Mouse (Mus musculus): ENCODE data around the gene Tspan11.

The Tspan11 gene

DNA sequence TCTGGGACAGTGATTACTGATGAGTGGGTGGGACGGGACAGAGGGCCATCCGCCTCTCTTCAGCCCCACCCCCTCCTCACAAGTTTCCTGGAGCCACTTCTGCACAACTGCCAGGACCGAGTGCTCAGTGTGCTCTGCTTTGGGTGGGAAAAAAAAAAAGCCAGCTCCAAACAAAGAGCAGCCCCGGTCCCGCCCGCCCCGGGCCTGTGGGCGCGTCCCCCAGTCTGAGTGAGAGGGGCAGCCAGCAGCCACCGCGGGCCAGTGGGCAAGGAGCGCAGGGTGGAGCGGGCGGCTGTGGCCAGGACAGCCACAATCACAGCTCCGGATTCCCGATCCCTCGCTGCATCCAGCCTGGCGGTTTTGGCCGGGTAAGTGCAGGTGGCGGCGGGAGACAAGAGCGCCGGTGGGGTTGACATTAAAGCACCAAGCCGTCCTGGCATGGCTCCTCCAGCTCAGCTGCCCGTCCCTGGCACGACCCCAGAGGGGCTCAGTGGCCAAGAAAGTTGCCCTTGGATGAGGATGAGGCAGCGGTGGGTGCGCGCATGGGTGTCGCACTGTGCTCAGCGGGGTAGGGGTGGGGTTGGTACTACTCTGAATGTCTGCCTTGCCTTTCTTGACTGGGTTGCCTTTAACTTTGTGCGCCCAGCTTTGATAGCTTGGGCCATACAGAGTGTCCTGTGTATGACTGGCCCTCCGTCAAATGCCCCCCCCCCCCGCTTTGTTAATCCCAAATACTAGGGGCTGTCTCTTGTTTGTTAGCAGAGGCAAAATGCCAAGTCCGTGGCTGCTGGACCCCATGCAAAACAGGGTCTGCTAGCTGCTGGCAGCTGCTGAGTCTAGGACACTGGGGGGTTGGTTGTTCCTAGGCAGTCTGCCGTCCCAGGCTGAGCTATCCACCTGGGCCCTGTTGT is at the start of gene Tspan11:
Gene Tspan11, plus strand, starts transcription at position 79 of the 911 bp plus-strand sequence.
- DNase-seq (ENCODE audit: low read depth), result no peak

DNA sequence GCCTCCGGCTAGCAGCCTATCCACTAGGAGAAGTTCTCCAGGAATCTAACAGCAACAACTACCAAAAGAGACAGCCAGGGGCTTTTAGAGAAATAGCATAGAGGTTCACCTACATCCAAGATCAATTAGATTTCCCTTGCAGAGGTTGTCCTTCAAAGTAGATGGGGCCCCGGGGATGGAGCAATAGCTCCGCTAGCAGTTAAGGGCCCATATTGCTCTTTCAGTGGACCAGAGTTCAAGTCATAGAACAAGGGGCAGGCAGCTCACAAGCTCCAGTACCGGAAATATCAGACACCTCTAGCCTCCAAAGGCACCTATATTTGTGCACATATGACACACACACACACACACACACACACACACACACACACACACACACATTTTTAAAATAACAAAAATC is 49.5 kb upstream of the Tspan11 start:
- no peak for DNase-seq (ENCODE audit: low read depth)

DNA sequence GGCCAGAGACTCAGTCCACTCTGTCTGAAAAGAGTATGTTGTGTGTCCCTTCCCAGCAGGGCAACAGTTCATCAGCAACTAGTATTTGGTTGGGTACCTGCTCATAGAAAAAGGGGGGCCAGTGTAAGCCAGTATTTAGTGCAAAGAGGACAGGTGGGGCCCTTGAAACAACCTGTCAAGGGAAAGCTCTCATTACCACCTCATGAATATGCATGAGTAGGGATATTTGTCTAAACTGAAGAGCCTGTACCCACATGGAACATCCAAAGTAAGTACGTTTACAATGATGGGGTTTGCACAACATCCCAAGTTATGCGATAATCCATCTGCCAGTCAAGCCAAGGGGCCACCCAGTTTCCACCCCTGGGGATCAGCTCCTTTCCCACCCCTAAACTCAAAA is 47.9 kb upstream of the Tspan11 start:
- DNase-seq (ENCODE audit: low read depth), result no peak

DNA sequence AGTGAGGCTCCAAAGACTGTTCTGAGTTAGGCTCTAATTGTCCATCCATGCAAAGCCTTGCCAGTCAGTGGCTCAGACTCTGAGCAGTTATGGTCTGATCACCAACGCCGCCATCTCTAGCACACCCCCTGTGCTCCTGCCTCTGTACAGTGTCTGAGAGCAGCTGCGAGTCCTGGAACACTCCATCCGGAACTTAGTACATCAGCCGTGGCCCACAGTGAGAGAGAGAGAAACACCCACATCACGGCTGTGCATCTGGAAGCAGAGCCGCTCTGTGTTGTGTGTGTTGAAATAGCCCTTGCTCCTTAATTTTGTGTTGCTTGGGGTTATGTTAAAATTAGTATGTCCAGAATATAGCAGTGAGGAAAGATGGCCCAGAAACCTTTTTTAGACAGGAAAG is 47.2 kb upstream of the Tspan11 start:
- no peak for DNase-seq (ENCODE audit: low read depth)

DNA sequence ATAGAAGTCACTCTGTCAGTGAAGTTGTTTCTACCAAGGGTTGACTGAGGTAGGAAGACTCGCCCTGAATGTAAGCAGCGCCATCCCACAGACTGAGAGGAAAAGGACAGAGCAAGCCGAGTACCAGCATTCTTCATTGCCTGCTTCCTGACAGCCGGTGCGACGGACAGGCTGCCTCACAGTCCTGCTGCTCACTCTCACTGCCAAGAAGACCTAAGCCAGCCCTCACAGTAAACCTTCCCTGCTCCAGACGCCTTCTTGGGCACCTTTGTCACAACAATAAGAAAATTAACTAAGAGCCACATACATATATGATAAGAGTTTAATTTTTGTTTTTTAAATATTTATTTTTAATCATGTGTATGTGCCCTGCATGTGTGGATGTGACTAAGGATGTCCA is 46.1 kb upstream of the Tspan11 start:
- DNase-seq (ENCODE audit: low read depth), result no peak

DNA sequence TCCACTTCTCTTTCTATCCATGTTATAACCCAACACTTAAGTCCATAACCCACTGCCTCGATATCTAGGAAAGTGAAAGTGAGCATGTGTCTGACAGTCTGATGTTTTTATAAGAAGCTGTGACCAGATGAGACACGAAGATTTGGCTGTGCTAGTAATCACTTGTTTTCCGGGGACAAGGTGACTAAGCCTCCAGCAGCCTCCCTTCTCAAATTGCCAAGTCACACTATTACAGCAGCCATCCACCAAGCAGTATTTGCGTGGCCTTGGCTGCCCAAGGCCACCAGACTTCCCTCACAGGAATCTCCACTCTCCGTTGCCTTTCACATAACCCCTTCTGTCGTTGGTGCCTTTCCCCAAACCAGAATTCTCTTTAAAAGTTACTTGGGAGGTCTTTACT is 40.9 kb upstream of the Tspan11 start:
- no peak for DNase-seq (ENCODE audit: low read depth)

DNA sequence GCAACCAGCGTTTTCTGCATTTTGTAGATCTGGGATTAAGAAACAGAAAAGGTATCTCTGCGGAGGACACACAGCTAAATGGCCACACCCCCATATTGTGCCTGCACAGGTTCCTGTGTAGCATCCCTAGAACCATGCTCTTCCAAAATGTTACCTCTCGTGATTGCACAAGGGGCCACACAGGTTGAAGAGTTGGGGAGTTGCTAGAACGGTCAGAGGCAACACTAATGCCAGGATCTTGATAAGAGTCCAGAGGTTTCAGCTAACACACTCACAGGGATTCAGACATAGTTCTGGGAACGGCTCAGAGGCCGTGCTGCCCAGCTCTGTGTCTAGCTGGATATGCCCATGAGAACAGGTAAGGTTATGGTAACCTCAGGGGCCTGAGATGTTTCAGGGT is 37.9 kb upstream of the Tspan11 start:
- no peak for DNase-seq (ENCODE audit: low read depth)

DNA sequence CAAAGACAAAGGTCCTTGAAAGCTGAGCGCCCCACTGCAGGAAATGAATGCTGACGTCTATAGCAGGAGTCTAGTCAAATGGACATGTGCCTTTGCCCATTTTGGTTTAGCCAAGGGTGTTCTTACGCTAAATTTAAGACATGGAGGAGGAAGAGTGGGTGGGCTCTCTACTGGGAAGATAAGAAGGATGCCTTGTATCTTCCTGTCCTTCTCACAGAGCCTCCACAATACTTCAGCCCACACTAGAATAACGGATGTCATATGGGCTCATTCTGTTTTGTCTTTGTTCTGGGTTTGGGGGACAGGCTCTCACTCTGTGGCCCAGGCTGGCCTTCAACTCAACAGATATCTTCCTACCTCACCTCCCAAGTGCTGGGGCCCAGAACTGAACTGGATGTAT is 35.8 kb upstream of the Tspan11 start:
- no peak for DNase-seq (ENCODE audit: low read depth)

DNA sequence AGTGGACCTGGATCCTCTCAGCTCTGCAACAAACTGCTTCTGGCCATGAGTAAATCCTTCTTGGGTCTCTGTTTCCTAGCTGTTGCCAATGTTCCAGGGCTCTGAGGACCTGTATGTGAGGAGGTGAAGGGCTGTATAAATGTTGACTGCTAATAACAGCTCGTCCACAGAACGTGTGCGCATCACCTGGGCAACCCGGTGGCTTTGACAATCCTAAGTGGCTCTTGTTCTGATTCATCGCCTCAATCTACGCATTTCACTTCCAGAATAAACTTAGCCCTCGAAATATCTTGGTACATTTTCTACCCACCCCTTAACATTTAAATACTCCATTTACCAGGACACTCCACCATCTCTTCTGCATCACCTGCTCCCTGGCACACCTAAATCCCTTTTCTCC is 34.1 kb upstream of the Tspan11 start:
- no peak for DNase-seq (ENCODE audit: low read depth)

DNA sequence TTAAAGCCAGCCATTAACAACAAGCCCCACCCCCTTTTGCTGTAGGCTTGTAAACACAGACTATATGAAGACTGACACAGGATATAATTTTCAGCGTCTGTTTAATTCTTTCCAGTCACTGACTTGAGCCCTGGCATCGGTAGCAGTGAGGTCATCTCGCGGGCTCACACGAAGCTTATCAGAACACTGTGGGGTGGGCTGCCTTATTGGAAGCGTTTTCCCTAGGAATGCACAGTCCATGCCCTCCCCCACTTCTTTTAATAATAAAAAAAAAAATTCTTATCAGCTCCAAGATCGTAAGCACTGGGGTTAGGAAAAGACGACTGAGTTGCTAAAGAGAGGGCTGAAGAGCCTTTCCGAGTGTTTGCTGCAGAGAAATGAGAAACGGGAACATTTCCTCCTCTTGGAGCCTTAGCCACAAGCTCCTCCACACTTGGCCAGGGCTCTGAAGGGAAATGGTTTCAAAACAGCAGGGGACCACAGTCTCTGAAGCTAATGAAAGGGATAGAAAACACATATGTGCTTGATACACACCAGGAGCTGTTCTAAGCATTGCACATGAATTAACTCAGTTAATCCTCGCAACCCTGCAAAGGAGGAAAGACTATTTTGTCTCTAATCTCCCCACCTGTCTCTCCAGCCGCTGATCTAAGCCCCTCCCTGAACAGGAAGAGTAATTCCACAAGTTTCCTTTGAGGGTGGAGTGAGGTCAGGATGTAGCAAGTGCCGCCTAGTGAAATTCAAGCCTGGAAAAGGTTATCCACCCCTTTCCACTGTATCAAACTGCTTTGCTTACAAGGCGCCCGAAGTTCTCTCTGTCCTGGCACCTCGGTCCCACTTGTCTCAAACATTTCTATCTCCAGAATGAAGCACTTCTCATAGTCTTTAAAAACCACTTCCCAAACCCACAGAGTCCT is 33.4 kb upstream of the Tspan11 start:
- no peak for DNase-seq (ENCODE audit: low read depth)

DNA sequence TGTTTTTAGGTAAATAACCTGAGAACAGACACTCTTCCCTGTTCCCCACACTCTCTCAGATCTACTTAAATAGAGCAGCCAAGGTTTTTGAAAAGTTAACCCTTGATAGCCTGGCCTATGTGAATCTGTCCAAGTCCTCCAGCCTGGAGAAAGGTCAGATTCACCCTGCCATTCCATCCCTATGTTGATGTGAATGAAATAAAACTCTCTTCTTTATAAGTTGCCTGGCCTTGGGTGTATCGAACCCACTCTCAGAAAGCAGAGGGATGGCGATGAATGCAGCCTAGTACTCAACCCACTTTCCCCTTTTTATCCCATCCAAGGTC is 32.7 kb upstream of the Tspan11 start:
- DNase-seq (ENCODE audit: low read depth), result no peak

DNA sequence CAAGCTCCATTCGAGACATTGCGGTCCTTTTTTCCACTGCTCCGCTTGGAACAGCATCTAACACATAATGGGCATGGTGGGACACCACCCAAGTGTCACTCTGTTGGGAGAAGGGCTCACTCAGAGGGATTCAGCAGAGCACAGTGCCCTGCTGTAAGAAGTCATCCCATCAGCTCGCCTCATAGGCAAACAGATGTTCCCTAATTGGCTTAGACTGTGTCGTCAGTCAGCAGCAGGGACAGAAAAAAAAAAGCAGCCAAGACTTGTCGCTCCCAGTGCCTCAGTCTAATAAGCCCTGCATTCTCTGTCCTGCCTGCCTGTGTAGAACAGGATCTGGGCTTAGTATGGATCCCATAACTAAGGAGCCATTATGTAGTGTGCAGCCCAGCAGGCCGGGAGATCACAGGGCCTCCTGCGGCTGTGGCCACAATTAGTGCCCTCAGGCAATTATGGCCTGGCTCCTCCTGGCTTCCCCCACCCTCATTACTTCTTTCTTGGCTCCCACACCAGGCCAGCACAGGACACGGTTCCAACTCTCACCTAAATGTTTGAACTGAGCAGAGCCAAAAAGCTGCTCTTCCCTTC is 31.6 kb upstream of the Tspan11 start:
- DNase-seq (ENCODE audit: low read depth), result no peak

DNA sequence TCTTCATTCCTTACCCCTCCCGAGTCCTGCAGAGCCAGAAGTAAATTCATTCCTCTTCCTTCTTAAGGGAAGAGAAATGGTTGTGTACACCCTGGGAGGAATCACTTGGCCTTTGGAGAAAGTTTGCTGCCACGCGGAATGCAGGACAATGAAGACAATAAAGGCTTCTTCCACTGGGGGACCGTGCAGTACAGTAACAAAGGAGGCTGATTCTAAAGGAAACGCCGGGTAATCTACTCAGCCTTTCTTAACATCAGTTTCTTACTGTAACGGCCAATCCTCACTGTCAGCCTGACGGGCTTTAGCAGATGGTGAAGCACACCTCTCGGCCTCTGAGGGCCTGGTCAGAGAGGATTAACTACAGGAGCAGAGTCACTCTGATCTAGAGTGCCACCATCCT is 25.4 kb upstream of the Tspan11 start:
- DNase-seq (ENCODE audit: low read depth), result no peak

DNA sequence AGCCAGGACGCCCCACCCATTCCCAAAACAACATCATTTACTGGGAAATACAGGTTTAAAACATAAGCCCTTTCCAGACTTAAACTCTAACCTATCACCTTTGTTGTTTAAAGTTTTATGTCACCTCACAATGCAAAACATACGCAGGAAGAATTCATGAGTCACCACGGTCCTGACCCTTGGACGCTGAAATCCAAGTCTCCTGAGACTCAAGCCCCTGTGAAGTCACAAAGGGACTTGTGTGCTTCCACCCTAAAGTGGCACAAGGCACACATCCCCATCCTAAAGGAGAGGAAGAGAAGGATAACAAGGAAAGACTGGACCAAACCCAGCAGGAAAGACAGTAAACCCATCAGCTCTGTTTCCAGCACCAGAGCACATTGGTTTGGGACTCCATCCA is 22.0 kb upstream of the Tspan11 start:
- DNase-seq (ENCODE audit: low read depth), result no peak

DNA sequence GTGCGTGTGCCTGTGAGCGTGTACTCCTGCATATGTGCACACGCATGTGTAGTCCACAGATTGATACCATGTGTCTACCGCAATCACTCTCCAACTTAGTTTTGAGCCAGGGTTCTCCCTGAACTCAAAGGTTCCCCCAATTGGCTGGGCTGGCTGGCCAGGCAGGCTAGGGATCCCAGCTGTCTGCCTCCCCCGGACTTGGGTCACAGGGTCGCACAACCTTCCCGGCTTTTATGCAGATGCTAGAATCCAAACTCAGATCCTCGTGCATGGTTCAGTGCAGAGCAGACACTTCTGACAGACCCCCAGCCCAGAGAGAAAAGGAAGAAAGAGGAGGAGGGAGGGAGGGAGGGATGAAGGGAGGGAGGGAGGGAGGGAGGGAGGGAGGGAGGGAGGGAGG is 18.8 kb upstream of the Tspan11 start:
- no peak for DNase-seq (ENCODE audit: low read depth)

DNA sequence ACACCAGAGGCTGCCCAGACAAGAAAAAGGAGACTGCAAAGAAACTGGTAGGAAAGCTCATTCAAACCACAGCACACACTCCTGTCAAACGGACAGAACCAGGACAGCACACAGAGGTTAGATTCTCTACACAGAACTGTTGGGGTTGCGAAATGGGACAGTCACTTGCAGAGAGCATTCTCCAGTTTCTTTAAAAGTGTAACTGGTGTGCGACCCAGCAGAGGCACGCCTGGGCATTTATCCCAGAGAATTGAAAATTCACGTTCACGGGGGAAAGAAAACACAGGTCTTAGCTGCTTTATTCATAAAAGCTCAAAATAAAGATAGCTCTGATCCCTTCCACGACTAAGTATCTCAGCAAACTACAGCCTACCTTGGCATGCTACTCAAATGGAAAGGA is 18.3 kb upstream of the Tspan11 start:
- DNase-seq (ENCODE audit: low read depth), result no peak

DNA sequence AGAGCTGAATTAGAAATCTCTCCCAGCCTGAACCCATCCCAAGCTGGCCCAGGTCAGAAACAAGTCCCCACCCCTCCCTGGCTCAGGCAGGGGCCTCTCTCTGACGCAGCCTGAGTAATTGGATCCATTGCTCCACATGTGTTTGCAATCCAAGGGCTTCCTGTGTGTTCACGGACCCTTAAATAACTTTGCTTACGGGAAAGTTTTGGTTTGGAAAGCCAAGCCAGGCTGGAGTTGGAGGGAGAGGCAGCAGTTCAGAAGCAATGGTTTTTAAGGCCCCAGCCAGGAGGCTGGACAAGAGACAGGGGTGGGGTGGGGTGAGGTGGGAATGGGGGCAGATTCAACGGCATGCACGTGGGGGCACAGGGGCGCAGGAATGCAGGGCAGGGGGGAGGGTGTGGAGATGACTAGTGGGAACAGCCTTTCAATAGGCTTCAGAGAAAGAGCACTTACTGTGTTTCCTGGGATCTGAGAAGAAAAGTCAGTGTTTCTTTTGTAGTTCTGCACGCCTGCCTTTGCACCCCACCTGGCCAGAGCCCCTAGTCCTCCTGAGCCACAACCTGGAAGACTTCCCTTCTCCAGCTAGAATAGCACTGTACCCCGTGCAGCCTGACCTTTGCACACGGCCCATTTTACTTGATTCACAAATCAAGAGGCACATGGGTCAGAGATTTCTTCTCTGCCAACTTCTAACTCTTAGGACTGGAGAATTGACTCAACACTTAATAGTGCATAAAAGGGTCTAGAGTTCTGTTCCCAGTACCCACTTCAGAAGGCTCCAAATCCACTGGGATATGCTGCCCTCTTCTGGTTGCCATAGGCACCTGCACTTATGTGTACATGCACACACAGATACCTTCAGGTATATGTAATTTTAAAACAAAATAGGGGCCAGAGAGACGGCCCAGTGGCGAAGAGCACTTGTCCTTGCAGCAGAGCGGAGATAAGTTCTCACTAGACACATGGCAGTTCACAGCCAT is 16.8 kb upstream of the Tspan11 start:
- peak; percentile 95 for DNase-seq (ENCODE audit: low read depth)

DNA sequence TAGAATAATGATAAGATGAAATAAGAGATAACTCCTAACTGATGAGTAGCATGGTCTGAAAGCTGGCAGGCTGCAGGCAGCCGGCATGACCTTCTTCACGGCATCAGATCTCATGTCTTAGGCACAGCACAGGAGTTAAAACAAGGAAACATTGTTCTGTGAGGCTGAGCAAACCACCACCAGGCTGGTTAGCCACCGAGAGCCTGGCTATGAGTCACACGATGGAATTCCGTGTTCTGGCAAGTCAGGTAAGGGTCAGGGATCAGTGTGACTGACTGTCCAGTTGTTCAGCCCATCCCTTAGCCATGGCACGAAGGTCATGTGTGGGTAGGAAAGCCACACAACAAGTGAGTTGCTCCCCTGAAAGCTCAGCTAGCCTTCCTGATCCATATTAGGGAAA is 16.0 kb upstream of the Tspan11 start:
- DNase-seq (ENCODE audit: low read depth), result peak; percentile 88

DNA sequence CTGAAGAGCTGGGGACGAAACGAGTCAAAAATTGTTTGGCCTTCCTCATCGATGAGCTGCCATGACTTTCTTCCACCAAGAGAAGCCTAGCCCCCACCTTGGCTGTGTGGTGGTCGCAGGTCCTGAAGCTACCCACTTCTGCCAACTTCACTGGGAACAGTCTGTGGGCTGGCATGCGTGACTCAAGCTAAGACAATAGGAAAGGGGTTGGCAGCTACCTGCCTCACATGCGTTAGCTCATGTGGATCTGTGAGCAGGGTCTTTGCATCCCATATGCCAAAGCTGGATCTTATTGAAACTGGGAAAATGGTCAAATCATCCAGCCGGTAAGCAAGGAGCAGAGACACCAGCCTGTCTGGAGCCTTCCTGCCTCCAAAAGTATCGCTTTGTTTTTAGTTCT is 14.8 kb upstream of the Tspan11 start:
- no peak for DNase-seq (ENCODE audit: low read depth)

DNA sequence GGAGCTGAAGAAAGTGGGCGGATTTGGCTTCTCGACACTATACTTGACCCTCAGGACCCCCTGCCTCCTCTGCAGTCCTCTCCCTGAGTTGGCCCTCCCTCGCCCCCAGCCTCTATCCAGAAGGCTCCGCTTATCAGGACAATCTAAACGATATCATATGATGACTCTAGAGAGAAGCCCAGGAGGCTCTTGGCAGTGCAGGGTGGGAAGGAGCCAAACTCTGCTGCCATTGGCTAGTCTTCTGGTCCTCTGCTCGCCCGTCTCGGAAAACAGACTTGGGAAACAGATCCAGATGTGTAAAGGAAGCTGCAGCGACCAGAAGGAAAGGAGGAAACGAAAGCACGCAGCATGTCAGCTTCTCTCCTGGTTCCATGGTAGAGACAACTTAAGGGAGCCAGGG is 11.5 kb upstream of the Tspan11 start:
- DNase-seq (ENCODE audit: low read depth), result peak; percentile 63

DNA sequence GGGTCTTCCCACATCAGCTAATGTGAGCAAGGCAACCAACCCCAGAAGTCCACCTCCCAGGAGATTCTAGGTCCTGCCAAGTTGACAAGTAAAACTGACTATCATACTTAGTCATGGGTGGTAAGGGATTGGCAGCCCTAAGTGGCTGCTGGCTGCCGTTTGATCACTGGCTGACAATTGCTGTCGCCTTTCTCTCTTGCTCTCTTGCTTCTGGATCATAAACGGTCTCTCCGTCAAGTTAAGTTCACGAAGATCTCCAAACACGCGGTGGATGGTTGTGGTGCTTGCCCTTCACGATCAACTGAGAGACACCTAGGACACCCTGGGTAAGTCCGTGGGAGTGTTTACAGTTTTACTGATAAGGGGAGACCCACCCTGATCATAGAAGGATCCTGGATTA is 11.0 kb upstream of the Tspan11 start:
- DNase-seq (ENCODE audit: low read depth), result no peak

DNA sequence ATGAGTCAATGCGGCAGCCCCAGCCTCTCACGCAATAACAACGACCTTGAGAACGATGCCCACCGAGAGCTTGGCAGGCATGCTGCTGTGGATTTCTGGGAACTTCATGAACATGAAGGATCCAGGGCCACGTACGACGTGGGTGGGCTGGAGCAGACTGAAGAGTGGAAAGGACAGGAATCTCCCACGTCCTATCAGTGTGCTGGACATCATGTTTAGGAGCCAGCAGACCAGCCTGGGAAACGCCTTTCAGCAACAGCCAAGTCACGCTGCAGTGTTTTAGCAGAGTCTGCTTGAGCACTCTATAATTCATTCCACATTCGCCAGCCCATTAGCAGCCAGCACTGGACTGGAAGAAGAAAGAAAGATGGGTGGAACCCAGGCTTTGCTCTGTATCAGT is 10.4 kb upstream of the Tspan11 start:
- DNase-seq (ENCODE audit: low read depth), result peak; percentile 94
